Mouse (Mus musculus) adrenal gland, adult 18-20 months (tissue): ENCODE results near the gene Prol1. TPM values are rescaled to one million over a fixed set of nuclear protein-coding genes. Genes with fewer than 3 reads are reported as not detected.
"Not testable (repeated sequence)": the region's sequence is repeated elsewhere in the genome, so short reads cannot be mapped to it uniquely, and the experiment has no call there.

Experiments
- DNase-seq, 2 experiments: peaks; one replicate each; pipeline ENCODE4 v3.0.0; 2021 to 2022; ENCODE audit warnings: low spot score in 2 of 2
- long read RNA-seq, 2 experiments: library from polyadenylated mRNA; stranded (forward); transcript quantifications; one replicate each; pipeline ENCODE4 v2.0.0; 2021
- total RNA-seq, 2 experiments: library from RNA; stranded (reverse); gene quantifications; 1 replicate in 1 of 2; 2 replicates in 1 of 2; pipeline ENCODE4 v1.2.3; 2021

Gene Prol1
- not detected for total RNA-seq
- long read RNA-seq, experiment 1 = 0 reads
- long read RNA-seq, experiment 2 = 0 reads

DNA sequence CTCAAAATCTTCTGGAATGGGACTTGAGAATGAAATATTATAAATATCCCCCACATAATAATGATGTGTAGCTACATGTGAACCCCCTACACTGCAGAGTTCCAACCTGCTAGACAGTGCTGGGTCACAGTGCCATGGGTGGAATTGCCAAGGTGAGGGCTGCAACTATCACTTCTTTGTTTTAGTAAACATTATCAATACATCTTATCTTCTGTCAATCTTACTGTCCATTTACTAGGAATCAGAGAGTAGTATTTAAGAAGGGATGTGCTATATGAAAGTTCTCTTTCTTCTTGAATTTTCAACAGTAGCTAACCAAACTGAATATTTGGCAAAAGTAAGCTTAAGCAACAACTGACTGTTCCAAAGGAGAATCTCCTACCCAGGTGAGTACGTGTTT, at the start of gene Prol1:
Prol1 (plus strand) TSS at position 301 of the 400 bp plus-strand sequence.
- DNase-seq = no peak

DNA sequence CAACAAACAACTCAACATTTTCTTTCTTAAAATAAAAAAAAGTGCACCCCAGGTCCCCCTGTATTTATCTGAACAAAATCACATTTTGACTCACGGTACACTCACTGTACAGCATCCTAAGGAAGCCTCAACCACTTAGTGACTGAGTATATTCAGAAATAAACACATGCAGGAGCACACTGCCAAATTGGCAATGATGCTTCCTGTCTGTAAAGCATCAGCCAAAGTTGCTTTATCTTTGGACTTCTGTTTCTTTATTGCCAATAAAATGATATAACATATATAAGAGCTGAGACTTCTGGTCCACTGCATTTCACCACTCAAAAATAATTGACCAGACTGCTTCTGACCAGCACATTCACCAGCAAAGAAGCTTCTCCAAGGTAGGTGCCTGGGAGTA, 48.5 kb upstream of the Prol1 start, which contains the start of gene Gm7714:
Gm7714 (plus strand) TSS at position 301 of the 400 bp plus-strand sequence.
- no peak for DNase-seq

DNA sequence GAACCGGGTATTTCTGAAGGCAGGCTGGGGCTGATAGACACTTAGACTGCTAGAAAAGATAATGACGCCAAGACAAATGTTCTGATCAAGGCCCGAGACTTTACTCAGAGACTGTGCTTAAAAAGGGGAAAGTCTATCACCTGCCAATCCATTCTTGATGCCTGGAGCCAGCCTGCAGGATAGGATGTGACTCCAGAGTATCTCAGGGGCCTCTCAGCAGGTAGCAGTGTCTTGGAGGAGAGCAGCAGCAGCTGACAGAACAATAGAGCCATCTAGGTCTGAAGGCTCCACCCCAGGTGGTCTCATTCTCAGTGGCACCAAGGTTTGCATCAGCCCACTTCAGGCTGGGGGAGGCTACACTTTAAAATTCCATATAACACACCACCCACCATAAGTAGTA, 5.8 kb upstream of the Prol1 start:
- DNase-seq = not testable (repeated sequence)

DNA sequence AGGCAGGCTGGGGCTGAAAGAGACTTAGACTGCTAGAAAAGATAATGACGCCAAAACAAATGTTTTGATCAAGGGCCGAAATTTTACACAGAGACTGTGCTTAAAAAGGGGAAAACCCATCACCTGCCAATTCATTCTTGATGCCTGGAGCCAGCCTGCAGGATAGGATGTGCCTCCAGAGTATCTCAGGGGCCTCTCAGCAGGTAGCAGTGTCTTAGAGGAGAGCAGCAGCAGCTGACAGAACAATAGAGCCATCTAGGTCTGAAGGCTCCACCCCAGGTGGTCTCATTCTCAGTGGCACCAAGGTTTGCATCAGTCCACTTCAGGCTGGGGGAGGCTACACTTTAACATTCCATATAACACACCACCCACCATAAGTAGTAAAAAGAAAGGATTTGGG, 31.4 kb downstream of the Prol1 start:
- DNase-seq = not testable (repeated sequence)

DNA sequence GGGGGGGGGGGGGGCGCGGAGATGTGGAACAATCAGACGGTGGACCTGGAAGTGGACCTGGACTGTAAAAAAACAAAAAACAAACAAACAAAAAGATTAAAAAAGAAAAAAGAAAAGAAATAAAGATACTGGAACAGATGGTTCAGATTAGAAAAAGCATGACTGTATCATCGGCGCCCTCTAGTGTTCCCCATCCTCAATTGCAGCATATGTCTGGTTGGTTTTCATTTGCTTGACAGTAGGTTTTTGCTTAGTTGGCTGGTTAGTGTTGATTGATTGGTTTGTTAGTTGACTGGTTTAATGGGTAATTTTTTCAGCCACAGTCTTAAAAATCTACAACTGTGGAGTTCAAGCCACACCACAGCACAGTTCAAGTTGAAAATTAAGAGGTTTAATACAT, 47.7 kb downstream of the Prol1 start:
- DNase-seq = peak; percentile 5 to 20

DNA sequence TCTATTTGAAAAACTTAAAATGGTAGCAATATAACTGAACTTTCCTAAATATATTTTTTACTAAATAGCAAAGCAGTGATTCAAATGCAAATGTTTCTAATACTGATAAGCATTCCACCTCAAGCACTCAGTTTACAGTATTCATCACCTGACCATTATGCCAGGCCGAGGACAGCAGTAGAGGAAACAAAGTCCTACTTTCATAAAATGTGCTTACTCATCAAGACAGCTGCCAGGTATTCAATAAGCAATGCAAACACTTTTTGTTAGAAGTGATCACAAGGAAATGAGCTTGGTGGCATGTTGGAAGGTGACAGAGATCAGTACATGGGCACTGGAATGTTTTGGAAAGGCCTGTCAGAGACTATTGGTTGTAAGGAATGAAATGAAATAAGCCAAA, 49.8 kb downstream of the Prol1 start:
- DNase-seq = no peak

DNA sequence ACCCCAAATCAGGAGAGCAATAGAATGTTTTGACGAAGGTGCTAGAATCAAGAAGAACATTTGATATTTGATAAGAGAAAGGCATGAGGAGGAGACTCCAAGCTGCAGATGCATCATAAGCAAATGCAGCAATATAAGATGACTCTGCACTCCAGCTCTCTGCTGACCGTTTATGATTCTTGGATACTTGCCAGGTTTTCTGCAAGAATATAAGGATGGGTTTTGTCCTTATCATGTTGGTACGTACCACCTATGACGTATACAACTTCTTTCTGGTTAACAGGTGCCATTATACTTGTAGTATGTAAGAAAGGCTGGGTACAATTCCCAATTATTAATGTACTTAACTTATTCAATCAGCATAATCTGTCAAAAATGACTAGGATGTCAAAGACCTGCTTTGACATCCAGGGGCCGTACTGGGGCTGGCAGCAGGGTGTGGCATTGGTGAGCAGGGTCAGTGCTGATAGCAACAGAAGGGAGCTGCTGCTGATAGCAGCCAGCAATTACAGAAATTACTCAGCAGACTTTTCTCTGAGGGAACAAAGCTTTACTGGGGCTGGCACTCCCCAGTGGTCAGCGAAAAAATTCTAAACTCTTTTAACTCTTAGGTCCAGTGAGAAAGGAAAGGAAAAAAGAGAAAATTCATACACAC, 53.6 kb downstream of the Prol1 start:
- DNase-seq = no peak

DNA sequence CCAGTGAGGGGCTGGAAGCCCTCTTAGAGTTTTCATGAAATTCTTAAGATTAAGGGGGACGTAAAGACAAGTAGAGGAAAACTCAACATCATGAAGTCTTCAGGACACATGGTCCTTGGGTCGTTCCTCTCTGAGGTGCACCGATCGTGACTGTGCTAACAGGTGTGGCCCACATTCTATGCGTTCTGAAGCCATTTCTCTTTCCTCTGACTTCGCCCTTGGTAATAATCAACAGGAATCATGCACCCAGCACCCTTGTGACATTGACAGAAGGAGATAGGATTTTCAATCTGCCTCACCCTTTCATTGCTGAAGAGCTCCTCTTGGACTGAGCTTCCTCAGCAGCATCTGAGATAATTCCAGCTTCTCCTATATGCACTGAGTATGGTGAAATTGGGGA, 55.5 kb downstream of the Prol1 start:
- no peak for DNase-seq

DNA sequence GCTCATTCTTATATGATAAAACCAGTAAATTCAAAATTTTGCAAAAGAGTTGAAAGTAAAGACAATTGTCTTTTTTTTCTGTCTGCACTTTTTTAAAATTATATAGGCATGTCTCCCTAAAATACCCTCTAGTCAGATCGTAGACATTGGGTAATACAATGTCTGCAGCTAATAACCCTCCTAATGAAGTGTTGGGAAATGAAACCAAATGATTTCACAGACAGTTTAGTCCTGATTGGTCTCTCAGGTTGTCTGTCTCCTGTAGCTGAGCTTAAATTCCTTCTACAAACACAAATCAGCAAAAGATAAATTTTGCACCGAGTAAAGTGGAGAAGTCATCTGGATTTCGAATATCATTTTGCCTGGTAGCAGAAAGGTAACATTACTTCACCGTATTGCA, 58.7 kb downstream of the Prol1 start, which contains the start of gene Amtn:
Amtn (plus strand) TSS at position 301 of the 400 bp plus-strand sequence.
- DNase-seq = no peak

Other genes starting within 250 kb of the Prol1 start
- gene Smr2, start 230.8 kb upstream of the Prol1 start, total RNA-seq = not detected
- not detected for gene Gm11116, start 205.8 kb upstream of the Prol1 start, total RNA-seq
- gene Gm11115, start 163.2 kb upstream of the Prol1 start, total RNA-seq = not detected
- not detected for gene Gm7714, start 48.4 kb upstream of the Prol1 start, total RNA-seq
- gene Amtn, start 58.8 kb downstream of the Prol1 start, total RNA-seq = not detected
- gene Ambn, start 138.7 kb downstream of the Prol1 start, total RNA-seq = not detected
- gene Enam, start 170.7 kb downstream of the Prol1 start, total RNA-seq = not detected
- 1 to 10 TPM in 1 of 2 experiments, under 1 TPM in 1; 0.66 to 4.7 TPM for gene Jchain, start 210.6 kb downstream of the Prol1 start, total RNA-seq
- 10 to 100 TPM; 31.4 to 39.5 TPM for gene Utp3, start 237.2 kb downstream of the Prol1 start, total RNA-seq
- gene Rufy3, start 247.7 kb downstream of the Prol1 start, total RNA-seq = 10 to 100 TPM; 21.1 to 26.7 TPM